Mouse (Mus musculus) layer of hippocampus, adult 2 months (tissue): ENCODE results near the gene Tpra1. TPM values are rescaled to one million over a fixed set of nuclear protein-coding genes. Genes with fewer than 3 reads are reported as not detected.
A peak's percentile ranks its signal among the peaks of the same experiment; 100 is the strongest.

ENCODE experiments used
- DNase-seq, 2 experiments: peaks; one replicate each; pipeline ENCODE4 v3.0.0; 2022; ENCODE audit warnings: low spot score in 2 of 2
- H3K27ac ChIP-seq: fragments of 200-600 bp; 2 replicates; pipeline ENCODE4 v1.8.1; 2022
- H3K4me3 ChIP-seq: fragments of 200-600 bp; 2 replicates; pipeline ENCODE4 v1.8.1; 2022; ENCODE audit warnings: mild to moderate bottlenecking
- CTCF ChIP-seq: fragments of 200-600 bp; conservative IDR thresholded peaks from 2 replicates; pipeline ENCODE4 v1.8.1; 2022; ENCODE audit warnings: antibody characterized with exemption, mild to moderate bottlenecking, moderate library complexity
- long read RNA-seq, 2 experiments: library from polyadenylated mRNA; stranded (forward); transcript quantifications; one replicate each; pipeline ENCODE4 v2.0.0; 2021; ENCODE audit warnings: borderline mapping rate in 2 of 2
- total RNA-seq, 2 experiments: library from RNA; stranded (reverse); gene quantifications; 2 replicates each; pipeline ENCODE4 v1.2.3; 2021

The Tpra1 gene
- total RNA-seq, result 10 to 100 TPM; 48.6 to 51.1 TPM
- long read RNA-seq, experiment 1, transcript Tpra1-201 (12 exons, 1,820 nt), result major isoform, 9 of 25 reads
- long read RNA-seq, experiment 1, partial matches to known transcripts, result 4 of 25 reads
- long read RNA-seq, experiment 1, other reads (novel, unspliced or antisense), result 12 of 25 reads
- long read RNA-seq, experiment 2, transcript Tpra1-201 (12 exons, 1,820 nt), result major isoform, 13 of 28 reads
- long read RNA-seq, experiment 2, partial matches to known transcripts, result 2 of 28 reads
- long read RNA-seq, experiment 2, other reads (novel, unspliced or antisense), result 13 of 28 reads

GRCm38 (mm10) chr6:88901947-88902820, at the start of gene Tpra1:
Gene Tpra1, plus strand, starts transcription at chr6:88902251.
- DNase-seq, result peak; percentile 91 to 95
- TF ChIP-seq CTCF, result peak; percentile 52
- Histone ChIP-seq H3K4me3 (peak within 1 kb of the TSS; percentile 98), H3K27ac (peak within 1 kb of the TSS; percentile 95)

DNA sequence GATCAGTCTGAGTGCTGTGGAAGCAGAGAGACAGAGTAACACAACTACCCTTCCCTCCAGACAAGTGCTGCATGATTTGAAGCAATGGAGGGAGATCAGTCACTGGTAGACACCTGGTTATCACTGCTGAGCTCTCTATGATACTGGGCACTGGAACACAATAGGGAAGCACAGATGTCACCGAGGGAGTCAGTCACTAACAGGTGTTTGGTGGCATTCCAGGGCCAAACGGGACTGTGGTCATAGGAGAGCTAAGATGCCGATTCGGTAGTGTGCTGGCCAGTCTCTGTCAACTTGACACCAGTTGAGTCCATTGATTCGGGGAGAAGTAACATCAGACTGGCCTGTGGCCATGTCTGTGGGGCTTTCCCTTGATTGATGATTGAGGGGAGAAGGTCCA, 47.5 kb upstream of the Tpra1 start:
- no peak for TF ChIP-seq CTCF
- no peak for DNase-seq
- no peak overlapping the region for H3K4me3 ChIP-seq

DNA sequence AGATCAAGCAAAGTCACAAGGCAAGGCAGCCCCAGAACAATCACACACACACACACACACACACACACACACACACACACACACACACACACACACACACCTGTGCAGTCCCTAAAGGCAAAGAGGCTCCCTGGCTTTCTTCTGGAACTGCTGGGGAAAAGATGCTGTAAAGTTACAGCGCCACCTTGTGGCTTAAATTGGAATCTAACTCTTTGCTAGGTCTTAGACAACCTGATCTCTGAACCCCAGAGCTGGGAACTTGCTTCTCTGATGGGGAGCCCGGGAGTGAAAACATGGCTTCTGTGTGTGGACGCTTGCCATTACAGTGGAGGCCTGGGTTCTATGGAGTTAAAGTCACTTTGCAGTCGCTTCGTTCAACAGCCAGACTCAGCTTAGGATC, 46.4 kb upstream of the Tpra1 start:
- Histone ChIP-seq H3K27ac (no peak overlapping the region), H3K4me3 (no peak overlapping the region)
- DNase-seq, result peak; percentile 52 to 79
- TF ChIP-seq CTCF, result peak; percentile 78

More for the DNA sequence above, 47.5 kb upstream of the Tpra1 start:
- no peak overlapping the region for H3K27ac ChIP-seq

GRCm38 (mm10) chr6:88857249-88857648, 44.8 kb upstream of the Tpra1 start:
- Histone ChIP-seq H3K4me3 (no peak overlapping the region), H3K27ac (no peak overlapping the region)
- peak; percentile 61 for TF ChIP-seq CTCF
- DNase-seq, result no peak

DNA sequence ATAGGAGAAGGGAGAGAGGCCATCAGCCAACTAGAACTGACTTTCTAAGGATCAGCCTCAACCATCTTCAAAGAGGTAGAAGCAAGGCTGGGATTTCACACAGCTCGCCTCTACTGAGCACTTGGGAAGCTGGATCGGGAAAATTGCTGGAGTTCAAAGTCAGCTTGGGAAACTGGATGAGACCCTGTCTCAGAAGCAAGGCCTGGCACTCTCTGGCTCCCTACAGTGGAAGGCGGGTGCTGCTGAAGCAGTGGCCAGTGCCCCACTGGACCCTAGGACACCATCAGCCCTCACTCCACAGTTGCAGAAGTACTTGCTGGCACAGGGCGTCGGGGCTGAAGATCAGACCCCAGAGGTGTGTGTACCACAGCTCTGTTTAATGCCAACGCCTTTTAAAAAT, 44.2 kb upstream of the Tpra1 start:
- no peak for TF ChIP-seq CTCF
- Histone ChIP-seq H3K27ac (no peak overlapping the region), H3K4me3 (no peak overlapping the region)
- no peak for DNase-seq

GRCm38 (mm10) chr6:88858341-88858740, 43.7 kb upstream of the Tpra1 start:
- no peak for TF ChIP-seq CTCF
- Histone ChIP-seq H3K4me3 (no peak overlapping the region), H3K27ac (no peak overlapping the region)
- no peak for DNase-seq

- peak; percentile 79 for TF ChIP-seq CTCF
- Histone ChIP-seq H3K27ac (no peak overlapping the region), H3K4me3 (no peak overlapping the region)
- peak; percentile 39 to 40 for DNase-seq
Observed at GRCm38 (mm10) chr6:88860914-88861313, 41.1 kb upstream of the Tpra1 start.

GRCm38 (mm10) chr6:88865704-88866103, 36.3 kb upstream of the Tpra1 start:
- DNase-seq, result no peak
- Histone ChIP-seq H3K4me3 (no peak overlapping the region), H3K27ac (no peak overlapping the region)
- no peak for TF ChIP-seq CTCF

- no peak for TF ChIP-seq CTCF
Observed at GRCm38 (mm10) chr6:88869459-88869858, 32.6 kb upstream of the Tpra1 start.

DNA sequence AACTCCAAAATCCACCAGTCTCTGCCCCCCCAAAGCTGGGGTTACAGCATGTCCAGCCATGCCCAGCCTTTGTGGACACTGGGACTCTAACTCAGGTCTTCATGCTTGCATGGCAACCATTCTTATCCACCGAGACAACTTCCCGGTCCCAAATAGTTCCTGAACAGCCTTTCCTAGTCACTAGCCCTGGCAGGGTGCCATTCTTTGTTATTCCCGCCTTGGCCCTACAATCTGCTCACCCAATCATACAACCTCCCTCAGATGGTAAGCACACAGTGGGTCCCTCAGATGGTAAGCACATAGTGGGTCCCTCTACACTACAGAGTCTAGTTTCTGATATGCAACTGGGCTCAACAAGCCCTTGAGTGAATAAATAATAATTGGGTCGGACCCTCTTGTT, 31.5 kb upstream of the Tpra1 start:
- Histone ChIP-seq H3K27ac (no peak overlapping the region), H3K4me3 (no peak overlapping the region)
- no peak for TF ChIP-seq CTCF
- DNase-seq, result peak in 1 of 2 experiments; percentile 32

More at GRCm38 (mm10) chr6:88869459-88869858, 32.6 kb upstream of the Tpra1 start:
- Histone ChIP-seq H3K27ac (no peak overlapping the region), H3K4me3 (no peak overlapping the region)
- DNase-seq, result no peak

GRCm38 (mm10) chr6:88871546-88871945, 30.5 kb upstream of the Tpra1 start:
- H3K27ac ChIP-seq, result no peak overlapping the region
- no peak for TF ChIP-seq CTCF
- no peak overlapping the region for H3K4me3 ChIP-seq
- DNase-seq, result peak; percentile 69 to 77

GRCm38 (mm10) chr6:88872811-88873210, 29.2 kb upstream of the Tpra1 start:
- Histone ChIP-seq H3K4me3 (no peak overlapping the region), H3K27ac (no peak overlapping the region)
- no peak for TF ChIP-seq CTCF

More at GRCm38 (mm10) chr6:88872811-88873210, 29.2 kb upstream of the Tpra1 start:
- DNase-seq, result no peak
